Mouse (Mus musculus) spleen, adult 12 weeks (tissue): ENCODE measurements around the gene Sgcd.

Source experiments
- DNase-seq: peaks from one replicate; pipeline ENCODE4 v3.0.0; 2022; ENCODE audit warnings: low spot score

Gene Sgcd

GRCm38 (mm10) chr11:47014278-47014677 is 974.5 kb downstream of the Sgcd start:
- DNase-seq = no peak

GRCm38 (mm10) chr11:47010166-47010565 is 978.6 kb downstream of the Sgcd start:
- no peak for DNase-seq

- no peak for DNase-seq
Measured at GRCm38 (mm10) chr11:47005301-47005875, 983.4 kb downstream of the Sgcd start.

GRCm38 (mm10) chr11:46939311-46939710 is 1049.5 kb downstream of the Sgcd start:
- DNase-seq = no peak

- no peak for DNase-seq
Measured at GRCm38 (mm10) chr11:46924946-46925345, 1063.8 kb downstream of the Sgcd start.

GRCm38 (mm10) chr11:46920244-46920643 is 1068.5 kb downstream of the Sgcd start:
- DNase-seq = no peak

- no peak for DNase-seq
Measured at GRCm38 (mm10) chr11:46912656-46913237, 1076.0 kb downstream of the Sgcd start.

- DNase-seq = no peak
Measured at GRCm38 (mm10) chr11:46904281-46904680, 1084.5 kb downstream of the Sgcd start.

GRCm38 (mm10) chr11:46889093-46889492 is 1099.7 kb downstream of the Sgcd start:
- DNase-seq = no peak

GRCm38 (mm10) chr11:46882456-46882855 is 1106.3 kb downstream of the Sgcd start:
- no peak for DNase-seq

- DNase-seq = no peak
Measured at GRCm38 (mm10) chr11:46875774-46876173, 1113.0 kb downstream of the Sgcd start.

- no peak for DNase-seq
Measured at GRCm38 (mm10) chr11:46868594-46868993, 1120.2 kb downstream of the Sgcd start.

- DNase-seq = no peak
Measured at GRCm38 (mm10) chr11:46864809-46865208, 1124.0 kb downstream of the Sgcd start.

GRCm38 (mm10) chr11:46848221-46848971 is 1140.4 kb downstream of the Sgcd start:
- DNase-seq = no peak

GRCm38 (mm10) chr11:46847827-46848220 is 1140.9 kb downstream of the Sgcd start:
- no peak for DNase-seq

GRCm38 (mm10) chr11:46846661-46847060 is 1142.1 kb downstream of the Sgcd start:
- no peak for DNase-seq
